Mouse (Mus musculus) megakaryocyte progenitor cell, adult 5-6 weeks (primary cell): ENCODE data around the gene Trim7. TPM values are rescaled to one million over a fixed set of nuclear protein-coding genes. Genes with fewer than 3 reads are reported as not detected.
A peak's percentile ranks its signal among the peaks of the same experiment; 100 is the strongest.
"Not testable (repeated sequence)": the region's sequence is repeated elsewhere in the genome, so short reads cannot be mapped to it uniquely, and the experiment has no call there.

Experiments used
- ATAC-seq: replicated peaks from 2 replicates; pipeline ENCODE4 v1.8.0; 2016; ENCODE audit warnings: mild to moderate bottlenecking, moderate TSS enrichment, inconsistent platforms; ENCODE audit not compliant: poor library complexity
- total RNA-seq, 2 experiments: library from RNA; stranded (forward) in 1 of 2; stranded (reverse) in 1 of 2; fragments of 157-497, 149-512 nt in 1 of 2; fragments of 200-1000 nt in 1 of 2; gene quantifications; 2 replicates each; pipeline versions ENCODE4 v1.2.3 to v1.2.4; 2015 to 2017

The Trim7 gene
- total RNA-seq, 2 experiments from 2014 or later: 0.32 to 3.5 TPM

GRCm38 (mm10) chr11:48874465-48874864 lies 48.5 kb downstream of the Trim7 start:
- ATAC-seq: peak; percentile 43

DNA sequence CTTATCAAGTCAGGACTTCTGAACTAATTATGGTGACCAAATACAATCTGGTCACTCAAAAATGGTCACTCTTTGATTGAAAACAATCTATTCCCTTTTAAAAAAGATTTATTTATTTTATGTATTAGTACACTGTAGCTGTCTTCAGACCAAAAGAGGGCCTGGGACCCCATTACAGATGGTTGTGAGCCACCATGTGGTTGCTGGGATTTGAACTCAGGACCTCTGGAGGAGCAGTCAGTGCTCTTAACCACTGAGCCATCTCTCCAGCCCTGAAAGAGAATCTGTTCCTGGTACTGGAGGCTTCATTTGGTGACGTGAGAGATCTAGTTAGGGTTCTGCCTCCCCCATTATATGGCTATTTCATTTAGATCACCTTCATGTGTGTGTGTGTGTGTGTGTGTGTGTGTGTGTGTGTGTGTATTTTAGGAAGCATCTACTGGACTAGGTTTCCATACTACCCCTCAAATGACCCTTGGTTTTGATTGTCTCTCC lies 49.5 kb downstream of the Trim7 start:
- not testable (repeated sequence) for ATAC-seq

- no peak for ATAC-seq
These were observed 50.7 kb downstream of the Trim7 start for GRCm38 (mm10) chr11:48876680-48877079.

DNA sequence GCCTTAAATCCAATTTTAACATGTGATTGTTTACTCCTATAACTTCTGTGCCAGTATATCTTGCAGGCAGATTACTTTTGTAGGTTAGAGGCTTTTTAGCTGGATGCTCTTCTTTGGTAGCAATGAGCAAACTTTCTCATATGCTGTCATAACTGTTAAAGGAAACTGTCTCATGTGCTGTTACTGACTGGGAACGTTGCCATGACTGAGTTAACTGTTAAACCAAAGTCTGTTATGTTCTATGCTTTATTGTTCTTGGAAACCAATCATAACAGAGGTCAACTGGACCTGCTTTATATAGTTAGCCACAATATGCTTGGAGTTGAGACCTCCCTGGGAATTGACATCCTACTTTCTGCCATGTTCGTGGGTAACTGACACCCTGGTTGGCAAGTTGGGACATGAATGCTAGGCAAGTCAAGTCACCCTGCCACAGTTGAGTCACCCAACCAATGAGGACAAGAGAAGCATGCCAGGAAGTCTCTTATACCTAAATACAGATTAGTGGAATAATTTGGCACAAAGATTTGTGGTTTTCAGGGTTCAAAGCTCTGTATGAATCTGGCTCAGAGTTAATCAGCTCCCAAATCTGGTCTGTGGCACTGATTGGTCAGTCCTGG lies 73.0 kb downstream of the Trim7 start:
- ATAC-seq: no peak

- ATAC-seq: peak; percentile 91
These were observed 75.0 kb downstream of the Trim7 start for GRCm38 (mm10) chr11:48900654-48901566.

- ATAC-seq: not testable (repeated sequence)
These were observed 75.6 kb downstream of the Trim7 start for GRCm38 (mm10) chr11:48901567-48901930.

Other genes starting within 250 kb of the Trim7 start
- 3,057 and 3,071 TPM in 2 replicates for gene Rack1, start 25.8 kb upstream of the Trim7 start, total RNA-seq (2015)
- gene Rack1, start 25.8 kb upstream of the Trim7 start, total RNA-seq (2017): 1,485 and 1,729 TPM in 2 replicates
- 11.7 and 12.6 TPM in 2 replicates for gene Trim41, start 8.8 kb upstream of the Trim7 start, total RNA-seq (2015)
- gene Trim41, start 8.8 kb upstream of the Trim7 start, total RNA-seq (2017): 63.3 and 72.7 TPM in 2 replicates
- gene Gm12184, start 515 bp downstream of the Trim7 start, total RNA-seq (2015): 4.6 and 6.8 TPM in 2 replicates
- 14.6 and 22.1 TPM in 2 replicates for gene Gm12184, start 515 bp downstream of the Trim7 start, total RNA-seq (2017)
- 44.1 and 45.1 TPM in 2 replicates for gene Irgm1, start 45.5 kb downstream of the Trim7 start, total RNA-seq (2015)
- 32.4 and 34.9 TPM in 2 replicates for gene Irgm1, start 45.5 kb downstream of the Trim7 start, total RNA-seq (2017)
- 0.39 and 0.84 TPM in 2 replicates for gene Gm5431, start 76.1 kb downstream of the Trim7 start, total RNA-seq (2015)
- gene Gm5431, start 76.1 kb downstream of the Trim7 start, total RNA-seq (2017): 0.27 and 0.83 TPM in 2 replicates
- 22.6 and 31.0 TPM in 2 replicates for gene Psme2b, start 120.0 kb downstream of the Trim7 start, total RNA-seq (2015)
- gene Psme2b, start 120.0 kb downstream of the Trim7 start, total RNA-seq (2017): 25.4 and 31.7 TPM in 2 replicates
- 0.64 and 0.94 TPM in 2 replicates for gene Olfr56, start 152.7 kb downstream of the Trim7 start, total RNA-seq (2015)
- gene Olfr56, start 152.7 kb downstream of the Trim7 start, total RNA-seq (2017): 1.3 and 1.9 TPM in 2 replicates
- gene 9930111J21Rik1, start 153.3 kb downstream of the Trim7 start, total RNA-seq (2015): 13.7 and 14.1 TPM in 2 replicates
- gene 9930111J21Rik1, start 153.3 kb downstream of the Trim7 start, total RNA-seq (2017): 7.6 and 8.2 TPM in 2 replicates
- 0.07 and 0.54 TPM in 2 replicates for gene Gm12185, start 166.1 kb downstream of the Trim7 start, total RNA-seq (2015)
- 1.5 and 4.9 TPM in 2 replicates for gene Gm12185, start 166.1 kb downstream of the Trim7 start, total RNA-seq (2017)
- gene Tgtp1, start 168.0 kb downstream of the Trim7 start, total RNA-seq (2015): 2.6 and 5.0 TPM in 2 replicates
- gene Tgtp1, start 168.0 kb downstream of the Trim7 start, total RNA-seq (2017): 3.0 and 7.8 TPM in 2 replicates
- gene 9930111J21Rik2, start 225.1 kb downstream of the Trim7 start, total RNA-seq (2015): 26.0 and 37.5 TPM in 2 replicates
- gene 9930111J21Rik2, start 225.1 kb downstream of the Trim7 start, total RNA-seq (2017): 25.2 and 29.4 TPM in 2 replicates
- 16.8 and 24.5 TPM in 2 replicates for gene Tgtp2, start 238.1 kb downstream of the Trim7 start, total RNA-seq (2015)
- 56.3 and 82.0 TPM in 2 replicates for gene Tgtp2, start 238.1 kb downstream of the Trim7 start, total RNA-seq (2017)